Mouse (Mus musculus) left cerebral cortex, adult 18-20 months (tissue): Measurements from ENCODE around the gene Scyl3. TPM values are rescaled to one million over a fixed set of nuclear protein-coding genes. Genes with fewer than 3 reads are reported as not detected.

Experiments
- DNase-seq, 2 experiments: peaks; one replicate each; pipeline ENCODE4 v3.0.0; 2021 to 2022; ENCODE audit warnings: low spot score in 2 of 2, mixed read lengths in 1 of 2
- total RNA-seq, 2 experiments: library from RNA; stranded (reverse); gene quantifications; 2 replicates each; pipeline ENCODE4 v1.2.3; 2021

Scyl3 gene
- total RNA-seq, 2 experiments from 2014 or later: 21.0 to 22.3 TPM

DNA sequence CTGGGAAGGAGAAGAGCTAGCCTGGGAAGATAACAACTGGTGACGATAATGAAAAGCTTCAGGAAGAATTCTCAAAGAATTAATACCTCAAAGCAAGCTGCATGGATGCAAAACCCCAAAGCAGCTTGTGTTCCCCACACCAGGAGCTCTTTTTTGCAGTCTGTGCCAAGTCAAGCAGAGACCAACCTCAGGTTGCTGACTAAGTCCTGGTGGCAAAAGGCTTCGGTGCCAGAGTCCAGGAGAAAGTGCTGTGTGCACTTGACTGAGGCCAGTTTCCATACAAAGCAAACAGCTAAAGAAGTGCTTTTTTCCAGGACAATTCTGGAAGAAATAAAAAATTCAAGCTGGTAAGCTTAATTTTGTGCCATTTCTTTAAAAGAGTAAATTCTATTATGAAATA is 24.5 kb downstream of the Scyl3 start:
- DNase-seq: no peak

DNA sequence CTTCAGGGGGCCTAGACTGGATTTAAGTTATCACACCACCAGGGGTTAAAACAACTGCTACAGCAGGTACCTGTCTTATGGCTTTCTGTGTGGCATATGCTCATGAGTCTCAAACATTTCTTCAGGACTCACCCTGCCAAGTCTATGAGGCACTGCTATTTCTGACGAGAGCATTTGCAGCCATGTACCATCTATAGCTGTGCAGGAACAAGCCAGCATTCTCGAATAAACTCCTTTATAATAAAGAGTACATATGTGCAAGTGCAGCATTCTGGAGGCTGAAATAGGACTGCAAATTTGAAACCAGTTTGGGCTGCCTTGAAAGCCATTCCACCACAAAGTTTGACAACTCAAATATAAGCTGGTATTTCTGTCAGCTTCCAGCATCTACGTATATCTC is 29.1 kb downstream of the Scyl3 start:
- DNase-seq: no peak

DNA sequence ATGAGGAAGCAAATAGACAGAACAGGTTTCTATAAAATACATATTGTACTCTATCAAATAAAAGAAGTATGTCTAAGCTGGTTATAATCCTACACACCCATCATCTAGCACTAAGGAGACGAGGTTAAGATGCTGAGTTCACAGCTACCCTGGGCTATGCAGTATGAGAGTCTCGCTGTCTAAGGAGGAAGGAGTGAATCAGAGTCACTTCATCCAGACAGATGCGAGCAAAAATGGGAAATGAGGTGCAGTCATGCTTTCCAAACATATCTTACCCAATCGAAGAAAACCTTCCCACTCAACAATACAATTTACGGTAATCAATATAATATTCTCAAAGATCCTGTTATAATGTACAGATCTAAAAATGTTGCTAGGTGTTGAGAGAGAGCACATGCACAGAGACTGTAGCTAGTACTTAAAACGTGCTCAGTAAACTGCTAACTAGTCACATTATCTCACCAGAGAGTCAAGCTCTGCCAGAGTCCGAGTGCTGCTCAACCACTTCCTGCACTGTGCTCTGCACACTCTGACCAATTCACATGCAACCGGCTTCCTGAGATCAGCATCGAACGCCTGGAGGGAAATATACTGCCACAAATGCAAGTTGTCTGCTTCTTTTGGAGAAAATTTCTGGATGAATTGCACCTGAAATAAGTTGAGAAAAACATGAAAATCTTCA is 35.2 kb downstream of the Scyl3 start:
- no peak for DNase-seq

DNA sequence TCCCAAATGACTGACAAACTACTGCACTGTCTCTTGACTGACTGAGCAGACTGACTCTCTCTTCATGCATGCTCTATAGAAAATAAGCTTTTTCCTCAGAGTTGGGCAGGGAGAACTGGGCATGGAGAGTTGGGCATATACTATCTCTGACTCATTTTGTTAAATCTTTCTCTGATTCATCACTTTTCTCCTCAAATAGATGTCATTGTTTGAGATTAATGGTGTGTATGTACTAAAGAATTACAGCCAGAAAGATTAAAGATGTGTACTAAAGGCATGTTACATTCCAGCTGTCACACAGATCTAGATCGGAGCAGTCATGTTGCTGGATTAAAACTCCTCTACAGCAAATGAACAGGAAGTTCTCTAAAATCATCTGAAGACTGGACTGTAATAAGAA is 45.6 kb downstream of the Scyl3 start:
- no peak for DNase-seq

DNA sequence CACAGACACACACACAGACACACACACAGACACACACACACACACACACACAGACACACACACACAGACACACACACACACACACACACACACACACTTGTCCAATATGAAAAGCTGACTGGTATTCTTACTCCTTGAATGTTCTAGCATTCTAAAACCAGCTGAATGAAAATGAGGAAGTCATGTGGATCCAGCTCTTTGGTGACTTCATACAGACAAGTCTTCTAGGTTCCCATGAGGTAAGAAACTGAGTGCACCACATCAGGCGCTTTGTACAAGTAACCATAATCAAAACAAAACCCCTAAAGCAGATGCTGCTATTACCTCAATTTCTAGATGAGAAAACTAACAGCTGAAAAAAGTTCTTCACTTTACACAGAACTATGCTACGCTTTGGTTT is 46.2 kb downstream of the Scyl3 start:
- no peak for DNase-seq

DNA sequence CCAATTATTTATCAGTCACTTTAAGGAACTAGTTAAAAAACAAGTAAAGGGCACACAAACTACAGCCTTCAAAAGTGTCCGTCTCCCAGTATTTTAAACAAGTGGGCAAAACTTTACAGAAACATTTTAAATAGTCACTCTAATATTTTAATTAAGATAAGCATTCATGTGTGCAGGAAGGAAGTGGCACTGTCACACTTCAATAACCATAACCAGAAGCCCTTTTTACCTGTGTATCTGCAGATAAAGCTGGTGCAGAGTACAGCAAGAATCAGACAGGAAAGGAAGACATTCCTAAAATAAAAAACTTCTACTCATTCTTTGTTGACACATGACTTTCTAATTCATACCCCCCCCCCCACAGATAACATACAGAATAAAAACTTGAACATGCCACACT is 47.6 kb downstream of the Scyl3 start:
- no peak for DNase-seq

DNA sequence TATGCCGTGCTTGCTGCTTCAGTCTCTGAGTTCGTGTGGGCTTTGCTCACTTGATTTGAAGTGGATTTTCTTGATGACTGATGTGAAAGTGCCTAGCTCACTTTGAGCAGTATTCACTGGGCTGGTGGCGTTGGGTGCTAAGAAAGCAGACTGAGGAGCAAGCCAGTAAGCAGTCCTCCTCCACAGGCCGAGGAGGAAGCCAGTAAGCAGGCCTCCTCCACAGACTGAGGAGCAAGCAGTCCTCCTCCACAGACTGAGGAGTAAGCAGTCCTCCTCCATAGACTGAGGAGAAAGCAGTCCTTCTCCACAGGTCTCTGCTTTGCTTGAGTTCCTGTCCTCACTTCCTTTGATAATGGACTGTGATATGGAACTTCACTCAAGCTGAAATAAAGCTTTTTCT is 63.5 kb downstream of the Scyl3 start:
- no peak for DNase-seq

DNA sequence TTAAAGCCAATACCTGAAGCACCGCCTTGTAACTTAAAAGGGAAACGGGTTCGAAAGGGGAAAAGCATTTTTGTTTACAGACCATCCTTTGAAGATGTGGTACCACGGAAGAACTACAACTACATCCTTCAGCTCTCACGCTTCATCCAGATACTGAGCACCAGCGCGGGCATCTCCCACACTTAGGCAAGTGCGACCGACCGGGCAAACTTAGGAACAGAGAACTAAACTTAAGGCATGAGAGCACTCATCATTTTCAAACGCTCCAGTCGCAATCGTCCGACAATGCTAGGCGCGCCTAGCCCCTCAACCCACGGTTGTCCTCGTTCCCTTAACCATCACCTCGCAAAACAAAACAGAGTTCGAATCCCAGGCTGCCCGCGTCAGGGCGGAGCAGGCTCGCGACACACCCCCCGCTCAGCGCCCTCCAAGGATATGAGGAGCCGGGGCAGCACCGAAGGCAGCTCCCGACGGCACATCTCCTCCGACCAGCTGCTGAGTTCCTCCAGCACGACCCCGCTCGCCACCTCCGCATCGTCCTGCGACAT is 65.3 kb downstream of the Scyl3 start:
- peak in 1 of 2 experiments; percentile 2 for DNase-seq

DNA sequence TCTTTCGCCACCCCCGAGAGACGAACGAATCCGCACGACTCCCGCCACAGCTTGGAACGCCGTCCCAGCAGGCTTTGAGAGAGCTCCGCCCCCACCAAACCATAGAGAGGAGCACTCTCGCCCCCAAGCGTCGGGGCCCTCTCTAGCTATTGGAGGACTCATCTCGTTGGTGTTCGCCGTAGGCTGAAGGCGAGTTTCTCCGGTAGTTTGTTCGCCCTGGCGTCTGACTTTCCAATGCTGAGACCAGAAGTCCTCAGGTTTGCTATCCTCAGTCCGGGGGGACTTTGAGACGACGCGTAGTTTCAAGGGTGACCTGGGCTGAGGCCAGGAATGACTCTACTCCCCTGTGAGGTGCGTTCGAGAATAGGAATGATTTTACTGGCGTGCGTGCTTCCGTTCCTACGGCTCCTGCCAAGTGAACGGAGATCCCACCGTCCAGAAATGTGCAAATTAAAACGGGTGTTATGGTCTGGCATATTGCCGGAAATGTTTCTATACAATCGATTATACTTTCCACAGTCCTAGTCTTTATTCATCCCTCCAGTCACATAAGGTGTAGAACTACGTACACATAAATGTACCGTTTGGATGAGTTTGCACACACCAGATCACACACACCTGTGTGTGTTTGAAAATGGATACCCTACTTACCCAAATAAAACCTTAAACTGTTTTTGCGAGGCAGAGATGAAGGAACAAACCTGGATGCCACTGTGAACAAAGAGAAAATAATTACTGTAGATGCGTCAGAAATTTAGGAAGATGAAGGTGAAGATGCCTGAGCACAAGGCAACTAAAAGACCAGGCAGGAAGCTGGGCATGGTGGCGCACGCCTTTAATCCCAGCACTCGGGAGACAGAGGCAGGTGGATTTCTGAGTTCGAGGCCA is 66.1 kb downstream of the Scyl3 start, which contains the start of the genes BC055324 and Mettl18:
Gene BC055324 (minus strand): TSS at position 76 of the 888 bp plus-strand sequence.
Gene Mettl18 (plus strand): TSS at position 169 of the 888 bp plus-strand sequence.
- peak; percentile 89 to 91 for DNase-seq

DNA sequence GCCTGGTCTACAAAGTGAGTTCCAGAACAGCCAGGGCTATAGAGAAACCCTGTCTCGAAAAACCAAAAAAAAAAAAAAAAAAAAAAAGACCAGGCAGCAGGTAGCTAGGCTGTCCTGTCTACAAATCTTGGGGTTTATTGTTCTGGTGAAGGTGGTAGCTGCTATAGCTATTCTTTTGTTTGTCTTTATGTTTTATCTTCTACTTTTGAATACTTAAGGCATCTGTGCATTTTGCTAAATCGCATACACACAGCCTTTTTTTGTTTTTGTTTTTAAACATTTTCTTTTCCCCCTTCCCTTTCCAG is 66.7 kb downstream of the Scyl3 start:
- DNase-seq: no peak

DNA sequence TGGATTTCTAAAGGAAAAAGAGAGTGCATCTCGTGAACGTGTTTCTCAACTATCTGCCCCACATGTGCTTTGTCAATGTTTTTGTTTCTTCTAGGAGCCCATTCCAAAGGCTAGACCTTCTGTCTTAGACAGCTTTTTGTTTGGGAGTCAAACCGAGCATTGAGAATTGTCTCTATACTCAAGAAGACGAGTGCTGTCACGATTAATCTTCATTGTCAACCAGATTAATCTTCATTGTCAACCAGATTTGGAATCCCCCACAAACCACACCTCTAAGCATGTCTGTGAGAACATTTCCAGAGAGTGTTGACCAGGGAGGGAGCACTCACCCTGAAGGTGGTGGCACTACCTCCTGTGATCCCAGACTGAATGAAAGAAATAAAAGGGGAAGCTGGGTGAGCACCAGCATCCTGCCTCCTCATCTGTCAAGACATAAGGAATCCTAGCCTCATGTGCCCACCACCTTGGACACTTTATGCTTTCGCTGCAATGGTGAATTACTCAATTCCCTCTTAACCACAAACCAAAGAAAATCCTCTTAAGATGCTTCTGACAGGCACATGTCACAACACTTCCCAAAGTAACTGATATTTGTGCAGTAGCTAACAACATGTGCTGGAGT is 73.0 kb downstream of the Scyl3 start:
- no peak for DNase-seq

DNA sequence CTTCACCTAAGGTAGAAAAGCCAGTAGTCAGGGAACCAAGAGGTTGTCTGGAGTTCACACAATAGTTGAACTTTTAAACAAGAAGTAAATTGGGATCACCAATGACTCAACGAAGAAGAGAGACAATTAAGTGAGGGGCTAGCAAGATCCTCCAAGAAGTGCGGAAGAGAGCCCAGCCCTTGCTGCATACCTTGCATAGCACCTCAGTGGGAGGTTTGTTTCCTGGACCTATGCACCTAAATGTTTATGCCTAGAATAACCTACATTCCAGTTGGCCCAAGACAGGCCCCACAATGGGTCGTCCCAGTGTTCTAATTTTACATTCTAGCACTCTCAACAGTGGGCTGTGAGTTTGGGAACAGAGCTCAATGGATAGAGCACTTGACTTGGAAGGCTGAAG is 75.4 kb downstream of the Scyl3 start:
- DNase-seq: no peak

Other genes with a start within 250 kb of the Scyl3 start
- gene Mettl11b, start 203.9 kb upstream of the Scyl3 start, total RNA-seq: 1 to 10 TPM; 2.0 to 3.6 TPM
- 100 to 1,000 TPM; 195 to 203 TPM for gene Kifap3, start 149.5 kb upstream of the Scyl3 start, total RNA-seq
- 1 to 10 TPM in 1 of 2 experiments, under 1 TPM in 1; 0.91 to 1.0 TPM for gene BC055324, start 65.7 kb downstream of the Scyl3 start, total RNA-seq
- 1 to 10 TPM; 5.4 to 5.7 TPM for gene Mettl18, start 65.8 kb downstream of the Scyl3 start, total RNA-seq
- gene Sele, start 119.1 kb downstream of the Scyl3 start, total RNA-seq: under 1 TPM in 1 of 2 experiments, not detected in 1; 0.12 TPM
- not detected for gene Sell, start 132.9 kb downstream of the Scyl3 start, total RNA-seq
- not detected for gene Selp, start 186.2 kb downstream of the Scyl3 start, total RNA-seq
- gene F5, start 222.7 kb downstream of the Scyl3 start, total RNA-seq: under 1 TPM; 0.42 to 0.72 TPM